Mouse (Mus musculus) liver, embryonic 15.5 days (tissue): ENCODE results near the gene Trmt1. TPM values are rescaled to one million over a fixed set of nuclear protein-coding genes. Genes with fewer than 3 reads are reported as not detected.

ENCODE experiments used
- ATAC-seq: fragments of 200-750 bp; cut with Nextera tagmentation; 2 replicates; pipeline ENCODE4 v1.8.0; 2017; ENCODE audit warnings: moderate number of reproducible peaks, mild to moderate bottlenecking, moderate library complexity; ENCODE audit not compliant: insufficient read depth
- H3K27ac ChIP-seq: fragments of 300-500 bp; sonication (generic); replicated peaks from 2 replicates; pipeline ENCODE4 v1.5.1; 2015; ENCODE audit warnings: mild to moderate bottlenecking, inconsistent platforms
- H3K27me3 ChIP-seq: fragments of 300-500 bp; sonication (generic); 2 replicates; pipeline ENCODE4 v1.6.1; 2015; ENCODE audit warnings: mild to moderate bottlenecking, inconsistent platforms
- H3K36me3 ChIP-seq: fragments of 300-500 bp; sonication (generic); replicated peaks from 2 replicates; pipeline ENCODE4 v1.6.1; 2015; ENCODE audit warnings: moderate library complexity, mild to moderate bottlenecking, inconsistent platforms
- H3K4me1 ChIP-seq: fragments of 300-500 bp; sonication (generic); replicated peaks from 2 replicates; pipeline ENCODE4 v1.6.1; 2015; ENCODE audit warnings: inconsistent platforms
- H3K4me2 ChIP-seq: fragments of 300-500 bp; sonication (generic); 2 replicates; pipeline ENCODE4 v1.6.1; 2015; ENCODE audit warnings: moderate library complexity, mild to moderate bottlenecking, inconsistent platforms
- H3K4me3 ChIP-seq: fragments of 300-500 bp; sonication (generic); replicated peaks from 2 replicates; pipeline ENCODE4 v1.5.1; 2015; ENCODE audit warnings: mild to moderate bottlenecking, inconsistent platforms
- H3K9ac ChIP-seq: fragments of 300-500 bp; sonication (generic); 2 replicates; pipeline ENCODE4 v1.6.1; 2015; ENCODE audit warnings: moderate library complexity, mild to moderate bottlenecking, inconsistent platforms
- H3K9me3 ChIP-seq: fragments of 300-500 bp; sonication (generic); replicated peaks from 2 replicates; pipeline ENCODE4 v1.6.1; 2016; ENCODE audit warnings: inconsistent platforms
- WGBS: fragments of 180-500 bp; shearing (Covaris S2); methylation state at CpG from one replicate; pipeline ENCODE4 v1.1.7; 2015; ENCODE audit warnings: mixed read lengths; ENCODE audit not compliant: insufficient replicate concordance; 5-methylcytosine and 5-hydroxymethylcytosine counted together
- polyA plus RNA-seq: library from polyadenylated mRNA; unstranded; fragments of >200 nt; fragmentation: Nextera tagmentation; extraction: Ambion mirVana; gene quantifications from 2 replicates; pipeline ENCODE4 v1.2.1, GENCODE M21; 2015

The Trmt1 gene
- polyA plus RNA-seq, 1 experiment from 2014 or later, result 27.9 TPM

DNA sequence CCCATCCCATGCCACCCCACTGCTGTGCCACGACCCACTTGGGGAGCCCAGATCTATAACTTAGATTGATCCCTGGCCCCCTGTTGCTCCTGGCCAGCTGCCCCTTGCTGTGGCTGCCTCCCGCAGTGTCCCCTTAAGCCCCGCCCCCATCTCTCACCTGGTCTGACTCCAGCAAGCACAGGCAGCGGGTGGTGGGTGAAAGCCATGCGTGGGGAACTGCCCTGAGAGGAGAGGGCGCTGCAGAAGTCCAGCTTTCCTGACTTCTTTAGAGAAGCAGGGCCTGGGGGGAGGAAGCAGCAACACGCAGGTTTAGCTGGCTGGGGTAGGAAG, 37.4 kb downstream of the Trmt1 start:
- peaks cover 81% of the 10 kb centered on the region for H3K4me1 ChIP-seq
- peak overlapping the region; percentile 98 for H3K27ac ChIP-seq
- H3K4me3 ChIP-seq, result peak overlapping the region; percentile 61
- WGBS, result 9% methylated on average over 7 of the region's 7 CpGs
- H3K36me3 ChIP-seq, result peaks cover 22% of the 10 kb centered on the region
- H3K4me2 ChIP-seq, result peak overlapping the region; percentile 90
- ATAC-seq, result peak; percentile 38
- H3K27me3 ChIP-seq, result no peaks in the 10 kb centered on the region
- peak overlapping the region; percentile 62 for H3K9ac ChIP-seq
- H3K9me3 ChIP-seq, result no peaks in the 10 kb centered on the region

DNA sequence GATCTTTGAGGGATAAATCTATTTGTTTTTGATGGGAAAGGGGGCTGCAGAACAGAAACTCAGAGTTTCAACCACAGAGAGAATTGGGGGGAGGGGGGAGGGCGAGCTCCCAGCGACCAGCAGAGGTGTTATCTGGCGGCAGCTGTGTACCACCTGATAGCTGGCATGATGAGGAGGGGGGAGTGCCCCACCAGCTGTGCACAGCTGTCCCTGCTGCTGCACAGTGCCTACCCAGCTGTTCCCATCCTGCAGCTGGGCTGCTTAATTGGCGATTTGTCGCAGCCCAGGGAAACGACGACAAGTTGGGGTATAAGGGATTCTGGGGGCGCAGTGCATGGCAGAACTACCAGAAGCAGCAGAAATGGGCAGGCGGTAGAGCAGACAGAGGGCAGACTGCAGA, 38.6 kb downstream of the Trmt1 start:
- Histone ChIP-seq H3K4me1 (peaks cover 93% of the 10 kb centered on the region), H3K4me2 (peak overlapping the region; percentile 90)

DNA sequence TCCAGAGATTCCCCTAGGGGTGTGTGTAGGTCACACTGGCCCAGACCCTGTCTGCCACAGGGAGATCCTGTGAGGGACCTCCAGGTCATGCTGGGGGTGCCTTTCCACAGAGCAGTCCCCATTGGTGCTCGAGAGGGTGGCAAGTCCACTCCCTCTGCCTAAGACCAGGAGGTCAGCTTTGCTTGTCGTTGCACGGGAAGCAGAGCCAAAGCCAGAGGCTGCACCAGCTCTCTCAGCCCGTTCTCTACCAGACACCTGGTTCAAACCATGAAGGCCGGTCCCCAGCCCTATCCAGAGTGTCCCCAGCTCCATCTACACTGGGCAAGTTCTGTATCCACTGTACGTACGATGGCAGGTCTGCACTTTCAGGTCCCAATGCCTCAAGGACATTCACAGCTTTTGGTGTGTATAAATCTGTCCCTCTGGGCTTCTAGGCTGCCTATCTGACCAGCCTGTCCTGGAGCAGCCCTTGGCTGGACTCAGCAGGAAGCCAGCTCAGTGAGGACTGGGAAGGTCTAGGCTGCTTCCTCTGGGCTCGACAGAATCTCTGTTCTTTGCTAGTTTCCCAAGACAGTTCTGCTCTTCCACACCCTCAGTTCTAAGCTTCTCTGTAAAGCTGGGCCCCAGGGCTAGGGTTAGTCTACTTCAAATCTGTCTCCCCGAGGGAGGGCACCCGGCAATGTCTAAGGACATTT, 39.3 kb downstream of the Trmt1 start:
- peak overlapping the region; percentile 62 for H3K9ac ChIP-seq
- peak overlapping the region; percentile 61 for H3K4me3 ChIP-seq
- peaks cover 99% of the 10 kb centered on the region for H3K4me1 ChIP-seq
- peak overlapping the region; percentile 90 for H3K4me2 ChIP-seq
- WGBS, result 55% methylated on average over 10 of the region's 10 CpGs
- no peaks in the 10 kb centered on the region for H3K9me3 ChIP-seq
- H3K27ac ChIP-seq, result peak overlapping the region; percentile 98
- no peaks in the 10 kb centered on the region for H3K27me3 ChIP-seq
- H3K36me3 ChIP-seq, result peaks cover 22% of the 10 kb centered on the region
- no peak for ATAC-seq

More for the DNA sequence above, 38.6 kb downstream of the Trmt1 start:
- H3K27me3 ChIP-seq, result no peaks in the 10 kb centered on the region
- peak; percentile 25; the same call in 1 of the 2 replicates for ATAC-seq
- peak overlapping the region; percentile 62 for H3K9ac ChIP-seq
- H3K4me3 ChIP-seq, result peak overlapping the region; percentile 61
- peaks cover 22% of the 10 kb centered on the region for H3K36me3 ChIP-seq
- H3K9me3 ChIP-seq, result no peaks in the 10 kb centered on the region
- WGBS, result 42% methylated on average over 9 of the region's 9 CpGs
- peak overlapping the region; percentile 98 for H3K27ac ChIP-seq

DNA sequence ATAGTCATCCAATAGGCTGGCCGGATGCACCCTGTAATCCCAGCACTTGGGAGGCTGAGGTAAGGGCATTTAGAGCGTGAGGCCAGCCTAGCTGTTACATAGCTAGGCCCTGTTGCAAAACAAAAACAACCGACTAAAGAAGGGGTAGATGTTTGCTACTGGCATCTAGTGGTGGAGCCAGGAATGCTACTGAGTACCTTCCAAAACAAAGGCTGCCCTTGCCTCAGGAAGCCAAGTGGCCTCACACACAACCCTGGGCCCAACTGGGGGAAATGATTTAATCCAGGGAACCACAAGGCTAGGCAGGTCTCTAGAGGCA, 39.8 kb downstream of the Trmt1 start:
- peak overlapping the region; percentile 61 for H3K4me3 ChIP-seq
- H3K9me3 ChIP-seq, result no peaks in the 10 kb centered on the region
- H3K4me1 ChIP-seq, result peaks cover 100% of the 10 kb centered on the region
- no peak for ATAC-seq
- peaks cover 17% of the 10 kb centered on the region for H3K36me3 ChIP-seq
- peak overlapping the region; percentile 62; the same call in 1 of the 2 replicates for H3K9ac ChIP-seq
- WGBS, result 16% methylated on average over 3 of the region's 3 CpGs
- no peaks in the 10 kb centered on the region for H3K27me3 ChIP-seq
- H3K4me2 ChIP-seq, result peak overlapping the region; percentile 90
- peak overlapping the region; percentile 98 for H3K27ac ChIP-seq

DNA sequence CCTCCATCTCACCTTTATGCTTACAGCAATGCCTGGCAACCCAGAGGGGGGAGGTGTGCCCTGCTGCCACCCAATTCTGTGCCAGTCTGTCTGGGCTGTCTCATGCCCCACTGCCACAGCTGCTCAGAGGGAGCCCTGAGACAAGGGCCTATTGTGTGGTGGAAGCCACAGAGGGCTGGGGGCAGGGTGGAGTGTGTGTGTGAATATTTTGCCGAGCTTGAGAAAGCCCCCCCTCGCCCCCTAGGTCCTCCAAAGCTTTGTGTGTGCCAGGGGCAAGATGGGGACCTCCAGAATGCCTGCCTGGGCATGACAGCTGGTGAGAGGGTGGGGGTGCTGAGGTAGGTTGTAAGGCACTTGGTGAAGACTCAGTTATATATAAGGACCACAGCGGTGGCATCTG, 42.4 kb downstream of the Trmt1 start:
- ATAC-seq, result no peak
- Histone ChIP-seq H3K36me3 (peaks cover 17% of the 10 kb centered on the region), H3K27ac (peak overlapping the region; percentile 98), H3K9ac (peak overlapping the region; percentile 15; the same call in 1 of the 2 replicates), H3K27me3 (no peaks in the 10 kb centered on the region; the same call in 1 of the 2 replicates), H3K4me3 (no peak overlapping the region), H3K4me1 (peaks cover 100% of the 10 kb centered on the region), H3K9me3 (no peaks in the 10 kb centered on the region), H3K4me2 (0 out of 2 replicates have a peak overlapping the region, but pooled peaks have one; percentile 6)
- 74% methylated on average over 3 of the region's 3 CpGs for WGBS

DNA sequence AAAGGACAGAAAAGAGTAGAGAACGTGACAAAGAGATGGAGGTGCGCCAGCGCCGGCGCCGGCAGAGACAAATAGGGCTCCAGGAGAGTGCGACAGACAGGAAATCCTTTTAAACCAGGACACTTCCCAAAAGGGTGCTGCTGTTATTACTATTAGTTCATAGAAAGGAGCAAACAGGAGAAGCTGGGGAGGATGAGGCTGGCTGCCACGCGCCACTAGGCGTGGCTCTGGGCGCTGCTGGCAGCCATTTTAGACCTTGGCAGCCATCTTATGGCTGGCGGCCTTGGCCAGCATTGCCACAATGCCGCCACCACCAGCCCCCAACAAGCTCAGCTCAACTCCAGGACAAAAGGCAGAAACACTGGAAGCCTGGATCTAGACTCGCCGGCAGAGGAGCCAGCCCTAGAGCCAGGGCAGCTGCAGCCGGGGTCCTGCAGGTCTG, 43.8 kb downstream of the Trmt1 start:
- no peak for ATAC-seq
- 80% methylated on average over 16 of the region's 16 CpGs for WGBS
- peak overlapping the region; percentile 98 for H3K27ac ChIP-seq
- H3K9me3 ChIP-seq, result no peaks in the 10 kb centered on the region
- H3K4me1 ChIP-seq, result peaks cover 99% of the 10 kb centered on the region
- peaks cover 10% of the 10 kb centered on the region for H3K27me3 ChIP-seq
- peaks cover 17% of the 10 kb centered on the region for H3K36me3 ChIP-seq
- H3K4me2 ChIP-seq, result peak overlapping the region; percentile 79
- H3K4me3 ChIP-seq, result peak overlapping the region; percentile 46; the same call in 1 of the 2 replicates
- H3K9ac ChIP-seq, result peak overlapping the region; percentile 66

DNA sequence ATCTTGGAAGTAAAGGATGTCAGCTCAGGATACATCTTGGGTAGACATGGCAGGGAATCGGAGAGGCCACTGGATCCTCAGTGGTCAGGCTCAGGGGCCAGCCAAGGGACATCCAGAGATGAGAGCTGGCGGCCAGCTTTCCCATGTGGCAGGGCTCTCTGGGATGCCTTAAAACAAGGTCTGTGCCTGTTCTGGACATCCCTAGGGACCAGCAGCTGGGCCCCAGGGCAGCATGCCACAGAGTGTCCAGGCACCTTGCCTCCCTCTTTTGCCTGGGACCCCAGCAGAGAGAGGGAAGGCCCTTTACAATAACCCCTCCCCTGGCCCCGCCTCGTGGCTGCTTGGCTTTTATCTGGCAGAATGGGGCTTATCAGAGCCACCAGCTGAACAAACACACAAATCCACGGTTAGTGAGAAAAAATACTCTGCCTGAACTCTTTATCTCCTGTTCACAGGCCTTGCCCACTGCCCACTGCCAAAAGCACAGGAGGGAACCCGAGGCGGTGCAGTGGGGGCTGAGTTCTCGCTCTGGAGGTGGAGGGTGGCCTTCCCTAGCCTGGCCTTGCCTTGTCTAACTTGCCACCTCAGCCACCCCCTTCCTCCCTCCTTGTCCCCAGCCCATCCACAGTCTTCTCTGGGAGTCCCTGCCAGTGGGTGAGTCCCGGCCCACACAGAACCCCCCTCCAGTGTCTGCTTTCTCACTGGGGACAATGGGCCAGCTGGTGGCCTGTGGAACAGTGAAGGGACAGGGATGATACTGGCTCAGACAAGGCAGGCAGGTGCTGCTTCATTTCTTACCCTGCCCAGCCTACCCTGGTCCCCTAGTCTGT, 44.6 kb downstream of the Trmt1 start:
- 16% methylated on average over 9 of the region's 9 CpGs for WGBS

DNA sequence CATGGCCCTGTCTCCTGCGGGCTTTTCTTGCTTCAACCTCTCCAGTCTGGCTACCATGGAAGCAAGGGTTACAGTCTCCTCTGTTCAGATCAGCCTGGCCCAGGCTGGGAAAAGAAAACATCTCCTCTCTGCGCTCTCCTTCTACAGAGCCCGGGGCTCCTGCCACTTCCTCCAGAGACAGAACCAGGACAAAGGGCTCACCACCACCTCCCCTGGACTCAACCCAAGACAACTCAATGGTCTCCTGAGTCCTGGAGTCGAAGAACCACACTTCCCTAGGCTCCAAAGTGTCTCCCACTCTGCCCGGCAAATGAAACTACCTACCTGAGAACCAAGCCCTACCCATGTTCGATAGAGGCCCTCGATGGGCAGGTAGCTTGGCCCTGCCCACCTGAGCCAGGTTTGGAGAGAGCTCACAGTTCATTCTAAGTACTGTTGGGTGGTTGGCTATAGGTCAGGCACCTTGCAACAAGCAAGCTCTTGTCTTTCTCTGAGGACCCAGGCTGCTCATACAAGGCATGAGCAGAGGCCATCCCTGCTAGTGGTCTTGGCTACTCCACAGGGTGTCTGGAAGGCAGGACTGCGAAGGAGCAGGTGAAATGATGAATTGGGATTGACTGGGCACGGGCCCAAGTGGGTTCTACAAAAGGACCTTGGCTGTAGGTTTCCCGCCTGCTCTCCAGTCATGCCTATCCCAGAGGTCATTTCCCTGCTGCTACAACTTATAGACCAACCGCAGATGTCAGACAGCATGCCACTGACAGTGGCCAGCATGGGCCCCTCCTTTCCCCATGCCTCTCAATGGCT, 45.5 kb downstream of the Trmt1 start:
- ATAC-seq, result no peak
- peak overlapping the region; percentile 79 for H3K4me2 ChIP-seq
- WGBS, result 44% methylated on average over 11 of the region's 11 CpGs
- H3K27me3 ChIP-seq, result peaks cover 19% of the 10 kb centered on the region
- H3K9ac ChIP-seq, result peak overlapping the region; percentile 66
- no peaks in the 10 kb centered on the region for H3K9me3 ChIP-seq
- H3K4me1 ChIP-seq, result peaks cover 93% of the 10 kb centered on the region
- peak overlapping the region; percentile 46 for H3K4me3 ChIP-seq
- peaks cover 11% of the 10 kb centered on the region for H3K36me3 ChIP-seq
- H3K27ac ChIP-seq, result peak overlapping the region; percentile 98

More for the DNA sequence above, 44.6 kb downstream of the Trmt1 start:
- H3K4me3 ChIP-seq, result peak overlapping the region; percentile 46
- H3K36me3 ChIP-seq, result peaks cover 17% of the 10 kb centered on the region
- H3K4me2 ChIP-seq, result peak overlapping the region; percentile 79
- peak overlapping the region; percentile 66 for H3K9ac ChIP-seq
- peaks cover 11% of the 10 kb centered on the region for H3K27me3 ChIP-seq
- ATAC-seq, result peak; percentile 92
- H3K27ac ChIP-seq, result peak overlapping the region; percentile 98
- peaks cover 96% of the 10 kb centered on the region for H3K4me1 ChIP-seq
- no peaks in the 10 kb centered on the region for H3K9me3 ChIP-seq

DNA sequence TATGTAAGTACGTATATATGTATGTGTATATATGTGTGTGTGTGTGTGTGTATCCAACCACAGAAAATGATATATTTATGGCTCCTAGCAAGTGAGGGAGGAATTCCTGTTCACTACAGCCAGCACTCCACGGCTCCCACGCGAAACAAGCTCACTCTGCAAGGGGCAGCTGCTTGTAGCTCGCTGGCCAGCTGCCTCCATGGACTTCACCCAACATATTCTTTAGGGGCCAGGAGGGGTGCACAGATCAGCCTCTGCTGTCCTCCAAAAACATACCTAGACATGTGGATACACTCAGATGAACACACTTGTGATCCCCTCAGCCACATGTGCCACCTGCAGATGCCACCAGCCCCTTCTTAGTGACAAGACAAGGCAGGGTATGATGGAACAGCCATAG, 46.4 kb downstream of the Trmt1 start:
- H3K4me1 ChIP-seq, result peaks cover 89% of the 10 kb centered on the region
- H3K9me3 ChIP-seq, result no peaks in the 10 kb centered on the region
- no peak overlapping the region for H3K4me3 ChIP-seq
- peaks cover 1% of the 10 kb centered on the region; the same call in 1 of the 2 replicates for H3K36me3 ChIP-seq
- WGBS, result 72% methylated on average over 5 of the region's 5 CpGs
- ATAC-seq, result no peak
- no peak overlapping the region for H3K4me2 ChIP-seq
- H3K27me3 ChIP-seq, result peaks cover 23% of the 10 kb centered on the region
- 0 out of 2 replicates have a peak overlapping the region, but pooled peaks have one; percentile 66 for H3K9ac ChIP-seq
- peak overlapping the region; percentile 98 for H3K27ac ChIP-seq

DNA sequence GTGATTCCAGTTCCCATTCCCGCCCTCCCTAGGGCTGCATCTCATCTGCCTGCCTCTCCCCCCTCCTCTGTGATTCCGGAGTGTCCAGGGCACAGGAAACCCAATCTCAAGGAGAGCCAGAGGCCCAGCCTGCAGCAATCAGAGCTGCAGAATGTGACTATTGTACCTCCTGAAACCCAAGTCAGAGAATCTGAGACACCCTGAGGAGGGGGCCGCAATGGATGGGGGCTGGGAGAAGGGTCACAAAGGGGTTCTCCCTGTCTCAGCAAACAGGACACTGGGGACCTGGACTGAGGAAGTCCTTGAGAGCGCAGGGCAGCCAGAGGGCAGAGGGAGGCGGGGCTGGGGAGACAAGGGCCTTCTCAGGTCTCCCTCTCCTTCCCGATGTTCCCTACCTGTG, 46.9 kb downstream of the Trmt1 start:
- Histone ChIP-seq H3K36me3 (no peaks in the 10 kb centered on the region), H3K27ac (peak overlapping the region; percentile 98), H3K4me1 (peaks cover 89% of the 10 kb centered on the region), H3K9ac (no peak overlapping the region), H3K4me3 (no peak overlapping the region), H3K4me2 (no peak overlapping the region), H3K27me3 (peaks cover 23% of the 10 kb centered on the region), H3K9me3 (no peaks in the 10 kb centered on the region)
- ATAC-seq, result no peak
- 68% methylated on average over 6 of the region's 6 CpGs for WGBS
